Mouse (Mus musculus) midbrain, embryonic 11.5 days (tissue): Measurements from ENCODE around the gene Atp23. TPM values are rescaled to one million over a fixed set of nuclear protein-coding genes. Genes with fewer than 3 reads are reported as not detected.
"Not testable (repeated sequence)": the region's sequence is repeated elsewhere in the genome, so short reads cannot be mapped to it uniquely, and the experiment has no call there.

Experiments
- ATAC-seq: fragments of 200-750 bp; cut with Nextera tagmentation; 2 replicates; pipeline ENCODE4 v1.8.0; 2017; ENCODE audit warnings: moderate TSS enrichment, moderate library complexity; ENCODE audit not compliant: low FRiP score
- DNase-seq: peaks from one replicate; pipeline ENCODE4 v3.0.0; 2015; ENCODE audit warnings: low spot score; ENCODE audit errors: missing footprints
- H3K27ac ChIP-seq: fragments of 300-500 bp; sonication (generic); 2 replicates; pipeline ENCODE4 v1.5.1; 2014; ENCODE audit warnings: low read depth, low read length
- H3K27me3 ChIP-seq: fragments of 300-500 bp; sonication (generic); 2 replicates; pipeline ENCODE4 v1.6.1; 2014; ENCODE audit warnings: mild to moderate bottlenecking, low read length, moderate library complexity, mixed read lengths; ENCODE audit not compliant: control insufficient read depth, insufficient read depth
- H3K36me3 ChIP-seq: fragments of 300-500 bp; sonication (generic); 2 replicates; pipeline ENCODE4 v1.6.1; 2014; ENCODE audit warnings: mild to moderate bottlenecking, low read length, moderate library complexity, mixed read lengths; ENCODE audit not compliant: control insufficient read depth, insufficient read depth
- H3K4me1 ChIP-seq: fragments of 300-500 bp; sonication (generic); 2 replicates; pipeline ENCODE4 v1.6.1; 2014; ENCODE audit warnings: low read length; ENCODE audit not compliant: control insufficient read depth, insufficient read depth
- H3K4me2 ChIP-seq: fragments of 300-500 bp; sonication (generic); 2 replicates; pipeline ENCODE4 v1.6.1; 2014; ENCODE audit warnings: mild to moderate bottlenecking, moderate library complexity
- H3K4me3 ChIP-seq: fragments of 300-500 bp; sonication (generic); 2 replicates; pipeline ENCODE4 v1.5.1; 2014; ENCODE audit warnings: low read depth, low read length
- H3K9ac ChIP-seq: fragments of 300-500 bp; sonication (generic); 2 replicates; pipeline ENCODE4 v1.6.1; 2014; ENCODE audit warnings: low read length
- H3K9me3 ChIP-seq: fragments of 300-500 bp; sonication (generic); 2 replicates; pipeline ENCODE4 v1.6.1; 2016; ENCODE audit warnings: low read length; ENCODE audit not compliant: control insufficient read depth
- WGBS: fragments of 180-500 bp; shearing (Covaris S2); extraction: QIAGEN DNeasy Blood & Tissue Kit; methylation state at CpG from one replicate; pipeline ENCODE4 v1.1.7; 2014; 5-methylcytosine and 5-hydroxymethylcytosine counted together
- polyA plus RNA-seq: library from polyadenylated mRNA; unstranded; fragments of >200 nt; fragmentation: Nextera tagmentation; extraction: Ambion mirVana; gene quantifications from 2 replicates; pipeline ENCODE4 v1.2.1, GENCODE M21; 2014

Atp23 gene
- polyA plus RNA-seq, 1 experiment from 2014 or later = 17.8 TPM

- DNase-seq (peak; percentile 92), ATAC-seq (peak; percentile 73)
- peak overlapping the region; percentile 33 for H3K4me2 ChIP-seq
- H3K4me1 ChIP-seq = peaks cover 11% of the 10 kb centered on the region
- H3K36me3 ChIP-seq = no peaks in the 10 kb centered on the region
- H3K9ac ChIP-seq = peak overlapping the region; percentile 31
- no peak overlapping the region for H3K4me3 ChIP-seq
- no peaks in the 10 kb centered on the region for H3K27me3 ChIP-seq
- H3K27ac ChIP-seq = peak overlapping the region; percentile 41; the same call in 1 of the 2 replicates
- H3K9me3 ChIP-seq = no peaks in the 10 kb centered on the region; the same call in 1 of the 2 replicates
- WGBS = 12% methylated on average over 10 of the region's 10 CpGs
Measured at GRCm38 (mm10) chr10:126845309-126845911, 55.7 kb downstream of the Atp23 start.

GRCm38 (mm10) chr10:126844689-126845088 is 56.5 kb downstream of the Atp23 start:
- H3K36me3 ChIP-seq = no peaks in the 10 kb centered on the region
- no peaks in the 10 kb centered on the region; the same call in 1 of the 2 replicates for H3K9me3 ChIP-seq
- no peaks in the 10 kb centered on the region for H3K27me3 ChIP-seq
- ATAC-seq (peak; percentile 60; the same call in 1 of the 2 replicates), DNase-seq (peak; percentile 92)
- WGBS = 31% methylated on average over 12 of the region's 12 CpGs
- no peak overlapping the region for H3K4me3 ChIP-seq
- H3K9ac ChIP-seq = no peak overlapping the region
- H3K4me2 ChIP-seq = peak overlapping the region; percentile 33
- peaks cover 11% of the 10 kb centered on the region for H3K4me1 ChIP-seq
- H3K27ac ChIP-seq = no peak overlapping the region

- Histone ChIP-seq H3K36me3 (no peaks in the 10 kb centered on the region), H3K4me3 (no peak overlapping the region), H3K4me2 (no peak overlapping the region), H3K27ac (no peak overlapping the region), H3K9me3 (no peaks in the 10 kb centered on the region), H3K27me3 (no peaks in the 10 kb centered on the region), H3K4me1 (peaks cover 3% of the 10 kb centered on the region; the same call in 1 of the 2 replicates), H3K9ac (no peak overlapping the region)
- no peak for DNase-seq
- ATAC-seq = no peak
Measured at GRCm38 (mm10) chr10:126840266-126840665, 60.9 kb downstream of the Atp23 start.

GRCm38 (mm10) chr10:126833006-126833405 is 68.1 kb downstream of the Atp23 start:
- WGBS = 18% methylated on average over 5 of the region's 5 CpGs
- no peak overlapping the region for H3K27ac ChIP-seq
- ATAC-seq = peak; percentile 65; the same call in 1 of the 2 replicates
- H3K9ac ChIP-seq = no peak overlapping the region
- no peak overlapping the region for H3K4me3 ChIP-seq
- no peaks in the 10 kb centered on the region for H3K4me1 ChIP-seq
- no peak overlapping the region for H3K4me2 ChIP-seq
- H3K9me3 ChIP-seq = no peaks in the 10 kb centered on the region
- H3K27me3 ChIP-seq = no peaks in the 10 kb centered on the region
- DNase-seq = peak; percentile 94
- no peaks in the 10 kb centered on the region for H3K36me3 ChIP-seq

- Histone ChIP-seq H3K27me3 (no peaks in the 10 kb centered on the region), H3K9me3 (no peaks in the 10 kb centered on the region)
- ATAC-seq = no peak
Measured at GRCm38 (mm10) chr10:126831329-126831728, 69.8 kb downstream of the Atp23 start.

GRCm38 (mm10) chr10:126828618-126829017 is 72.5 kb downstream of the Atp23 start:
- no peak overlapping the region for H3K4me3 ChIP-seq
- ATAC-seq = no peak
- H3K9me3 ChIP-seq = no peaks in the 10 kb centered on the region
- no peak overlapping the region for H3K4me2 ChIP-seq
- no peak overlapping the region for H3K9ac ChIP-seq
- WGBS = 74% methylated on average over 7 of the region's 7 CpGs
- H3K27me3 ChIP-seq = no peaks in the 10 kb centered on the region
- H3K4me1 ChIP-seq = no peaks in the 10 kb centered on the region
- no peak for DNase-seq
- H3K27ac ChIP-seq = no peak overlapping the region
- no peaks in the 10 kb centered on the region for H3K36me3 ChIP-seq

More at GRCm38 (mm10) chr10:126831329-126831728, 69.8 kb downstream of the Atp23 start:
- Histone ChIP-seq H3K4me1 (no peaks in the 10 kb centered on the region), H3K36me3 (no peaks in the 10 kb centered on the region), H3K27ac (no peak overlapping the region), H3K4me2 (no peak overlapping the region), H3K4me3 (no peak overlapping the region), H3K9ac (no peak overlapping the region)
- 86% methylated on average over 5 of the region's 5 CpGs for WGBS
- DNase-seq = no peak

- H3K27ac ChIP-seq = no peak overlapping the region
- no peak for ATAC-seq
Measured at GRCm38 (mm10) chr10:126827941-126828593, 73.1 kb downstream of the Atp23 start.

GRCm38 (mm10) chr10:126826982-126827381 is 74.2 kb downstream of the Atp23 start:
- H3K9me3 ChIP-seq = no peaks in the 10 kb centered on the region
- no peak overlapping the region for H3K9ac ChIP-seq
- no peak overlapping the region for H3K27ac ChIP-seq
- ATAC-seq = no peak
- no peak overlapping the region for H3K4me2 ChIP-seq
- H3K4me3 ChIP-seq = no peak overlapping the region
- no peaks in the 10 kb centered on the region for H3K27me3 ChIP-seq
- DNase-seq = no peak
- no peaks in the 10 kb centered on the region for H3K36me3 ChIP-seq
- H3K4me1 ChIP-seq = no peaks in the 10 kb centered on the region
- 93% methylated on average over 6 of the region's 6 CpGs for WGBS

More at GRCm38 (mm10) chr10:126827941-126828593, 73.1 kb downstream of the Atp23 start:
- Histone ChIP-seq H3K27me3 (no peaks in the 10 kb centered on the region), H3K4me3 (no peak overlapping the region), H3K36me3 (no peaks in the 10 kb centered on the region), H3K9me3 (no peaks in the 10 kb centered on the region), H3K4me2 (no peak overlapping the region), H3K4me1 (no peaks in the 10 kb centered on the region), H3K9ac (no peak overlapping the region)
- no peak for DNase-seq
- 66% methylated on average over 8 of the region's 8 CpGs for WGBS

GRCm38 (mm10) chr10:126826216-126826615 is 74.9 kb downstream of the Atp23 start:
- not testable (repeated sequence) for H3K4me2 ChIP-seq, DNase-seq, ATAC-seq, H3K4me1 ChIP-seq, H3K27me3 ChIP-seq, H3K4me3 ChIP-seq, H3K9ac ChIP-seq, H3K9me3 ChIP-seq, H3K27ac ChIP-seq, H3K36me3 ChIP-seq
- WGBS = 84% methylated on average over 8 of the region's 8 CpGs
